8 mouse cellular contexts compared by ENCODE assay signal in genomic region chr6:59020346-59020745, GRCm38 (mm10). TPM values are rescaled to one million over a fixed set of nuclear protein-coding genes. Genes with fewer than 3 reads are reported as not detected.
DNase-seq lines count a peak whose midpoint lies in the region; ATAC-seq and TF ChIP-seq lines count a peak whose summit lies in the region.
"Had no signal": no experiment of that assay in that cellular context is flagged by ENCODE, and none has a peak within 500 bp of the region (broad histone marks: within the 10 kb centered on the region; RNA-seq: fewer than 3 reads in every experiment).

No protein-coding gene starts in this region.

- H3K9me3 ChIP-seq in liver, embryonic 11.5 days (ENCODE audit: control insufficient read depth, low read length): no peaks in the 10 kb centered on the region
- H3K9me3 ChIP-seq: liver, embryonic 13.5 days had no signal

- H3K36me3 ChIP-seq in liver, embryonic 11.5 days (ENCODE audit: control insufficient read depth, insufficient read depth, low read length): no peaks in the 10 kb centered on the region
- no peaks in the 10 kb centered on the region for H3K36me3 ChIP-seq in small intestine, adult 2 months (ENCODE audit: control insufficient read depth, insufficient read depth, low read length)
- H3K36me3 ChIP-seq: liver, embryonic 13.5 days had no signal

- no peaks in the 10 kb centered on the region for H3K4me1 ChIP-seq in liver, embryonic 11.5 days (replicated peaks; ENCODE audit: control insufficient read depth, insufficient read depth, low read length)
- H3K4me1 ChIP-seq in small intestine, adult 2 months (ENCODE audit: control insufficient read depth, insufficient read depth, insufficient read length, low read length): peaks cover 6% of the 10 kb centered on the region; the same call in 1 of the 2 replicates

- H3K27me3 ChIP-seq in liver, embryonic 11.5 days (replicated peaks; ENCODE audit: control insufficient read depth, insufficient read depth, low read length): no peaks in the 10 kb centered on the region
- no peaks in the 10 kb centered on the region for H3K27me3 ChIP-seq in small intestine, adult 2 months (ENCODE audit: control insufficient read depth, insufficient read depth, low read length)
- H3K27me3 ChIP-seq: liver, embryonic 13.5 days had no signal

- H3K4me3 ChIP-seq in liver, embryonic 11.5 days (ENCODE audit: low read depth, low read length): no peak overlapping the region
- H3K4me3 ChIP-seq in small intestine, adult 2 months (ENCODE audit: low read depth, low read length): no peak overlapping the region
- H3K4me3 ChIP-seq: liver, embryonic 13.5 days had no signal

- ATAC-seq in liver, embryonic 11.5 days (replicated peaks; ENCODE audit: low FRiP score): no peak
- 0 out of 4 replicates have a peak, but pooled peaks have one; percentile 23 to 44 for ATAC-seq in hematopoietic stem cell, adult 5-6 weeks (replicated peaks in 1 of 2; ENCODE audit: insufficient read depth in 1 of 2, low FRiP score in 2 of 2, low TSS enrichment in 1 of 2, low read depth in 1 of 2, poor library complexity in 2 of 2, severe bottlenecking in 2 of 2)
- ATAC-seq in cerebellum, adult (ENCODE audit: insufficient number of reproducible peaks, low FRiP score, low TSS enrichment): no peak

- no peak overlapping the region for H3K9ac ChIP-seq in liver, embryonic 11.5 days (ENCODE audit: low read depth, low read length)
- H3K9ac ChIP-seq: liver, embryonic 13.5 days had no signal

- H3K4me2 ChIP-seq in liver, embryonic 11.5 days: no peak overlapping the region
- H3K4me2 ChIP-seq: liver, embryonic 13.5 days had no signal

- H3K27ac ChIP-seq in liver, embryonic 11.5 days (ENCODE audit: low read depth, low read length): no peak overlapping the region
- no peak overlapping the region for H3K27ac ChIP-seq in small intestine, adult 2 months (ENCODE audit: insufficient read depth, low read depth, low read length)
- H3K27ac ChIP-seq: liver, embryonic 13.5 days had no signal

- WGBS in liver, embryonic 11.5 days: 70% methylated on average over 2 of the region's 2 CpGs
- WGBS in small intestine, adult 2 months: 41% methylated on average over 2 of the region's 2 CpGs

- peak; percentile 27 for DNase-seq in liver
- DNase-seq in liver, embryonic 11.5 days (ENCODE audit: low spot score): no peak
- DNase-seq in adrenal gland, postnatal 10 days: peak; percentile 62
- no peak for DNase-seq in right cerebral cortex, adult 18-20 months
- DNase-seq: liver, embryonic 13.5 days had no signal

- TF ChIP-seq CTCF in small intestine, adult 2 months (IDR thresholded peaks at IDR 0.05; ENCODE audit: extremely low read depth, insufficient read length, insufficient replicate concordance, low read depth, low read length): peak; percentile 63; the same call in 1 of the 2 replicates

- no peak for TF ChIP-seq POLR2A in small intestine, adult 2 months (IDR thresholded peaks at IDR 0.05; ENCODE audit: low read depth, low read length)

RNA-seq across cellular contexts. Expression of gene Fam13a, which starts 4.0 kb away (rescaled TPM):
- 1.5 and 2.1 TPM in 2 replicates for polyA plus RNA-seq in liver, embryonic 11.5 days (2014; fragmentation: Nextera tagmentation; extraction: Ambion mirVana)
- 100 to 1,000 TPM; 110 to 111 TPM for total RNA-seq in adrenal gland, postnatal 10 days (2021)
- 0.45 and 0.81 TPM in 2 replicates for total RNA-seq in hematopoietic stem cell, adult 5-6 weeks (2017)
- polyA plus RNA-seq in small intestine, adult 2 months (2012; rRNA removed): 1.3 and 2.5 TPM in 2 replicates

Comparison
In these comparisons a context has a peak if more than half of its experiments do, and no peak if none do; other contexts are left out.
1. DNase-seq: peak in liver (single experiment) and adrenal gland, postnatal 10 days (single experiment); none in liver, embryonic 11.5 days (single experiment) and right cerebral cortex, adult 18-20 months (single experiment).
2. ATAC-seq: peak in hematopoietic stem cell, adult 5-6 weeks (2 of 2); none in liver, embryonic 11.5 days (single experiment) and cerebellum, adult (single experiment).
3. RNA of gene Fam13a, which starts 4.0 kb away (total RNA-seq): 110 to 111 TPM in adrenal gland, postnatal 10 days; 0.45 to 0.81 TPM in hematopoietic stem cell, adult 5-6 weeks; every median in the first group is over 10 times any median in the second.